Mouse (Mus musculus) CH12.LX (cell line): ENCODE measurements around the gene Ndufa6. TPM values are rescaled to one million over a fixed set of nuclear protein-coding genes. Genes with fewer than 3 reads are reported as not detected.

Experiments
- DNase-seq: peaks from one replicate; pipeline ENCODE4 v3.0.0-alpha.2; 2013; ENCODE audit errors: extremely low read depth
- H3K27ac ChIP-seq: 2 replicates; pipeline ENCODE4 v1.5.1; 2012; ENCODE audit warnings: low read depth, mild to moderate bottlenecking, control low read depth, moderate library complexity; ENCODE audit not compliant: insufficient read depth
- H3K27me3 ChIP-seq: replicated peaks from 2 replicates; pipeline ENCODE3; 2012; ENCODE audit warnings: inconsistent platforms
- H3K36me3 ChIP-seq, 2 experiments: replicated peaks in 1 of 2; 2 replicates each; pipeline versions ENCODE3 to v1.6.1; 2012; ENCODE audit warnings: inconsistent platforms in 1 of 2, low read length in 1 of 2, mild to moderate bottlenecking in 1 of 2, mixed read lengths in 1 of 2, moderate library complexity in 1 of 2; ENCODE audit not compliant: control insufficient read depth in 1 of 2, insufficient read depth in 1 of 2
- H3K4me1 ChIP-seq, 2 experiments: 2 replicates each; pipeline ENCODE4 v1.6.1; 2012; ENCODE audit warnings: inconsistent platforms in 1 of 2, moderate library complexity in 1 of 2; ENCODE audit not compliant: insufficient read depth in 2 of 2, control insufficient read depth in 1 of 2
- H3K4me2 ChIP-seq: 2 replicates; pipeline ENCODE4 v1.6.1; 2012; ENCODE audit warnings: low read depth, mild to moderate bottlenecking, control low read depth; ENCODE audit not compliant: poor library complexity, insufficient read depth, severe bottlenecking
- H3K4me3 ChIP-seq, 3 experiments: fragments of 150-350 bp in 1 of 3; sonication (generic) in 1 of 3; replicated peaks in 1 of 3; 2 replicates each; pipeline versions ENCODE3 to v1.5.1; 2011 to 2012; ENCODE audit warnings: low read depth in 2 of 3, low read length in 2 of 3, mild to moderate bottlenecking in 2 of 3, moderate library complexity in 2 of 3, control low read depth in 1 of 3, improper control_type of control experiment in 1 of 3, inconsistent platforms in 1 of 3, mixed read lengths in 1 of 3; ENCODE audit not compliant: poor library complexity in 1 of 3
- H3K79me2 ChIP-seq: replicated peaks from 2 replicates; pipeline ENCODE4 v1.6.1; 2012; ENCODE audit warnings: mild to moderate bottlenecking, moderate library complexity; ENCODE audit not compliant: control insufficient read depth, poor library complexity, insufficient read depth, severe bottlenecking; ENCODE audit errors: extremely low read depth
- H3K9ac ChIP-seq: 2 replicates; pipeline ENCODE4 v1.6.1; 2012; ENCODE audit warnings: low read depth, mild to moderate bottlenecking, control low read depth, moderate library complexity; ENCODE audit not compliant: insufficient read depth
- H3K9me3 ChIP-seq: replicated peaks from 2 replicates; pipeline ENCODE3; 2012; ENCODE audit warnings: low read length, inconsistent platforms, mixed read lengths
- CHD1 ChIP-seq: IDR thresholded peaks from 2 replicates; pipeline ENCODE4 v1.6.1; 2012; ENCODE audit warnings: low read depth, low read length, improper control_type of control experiment, inconsistent platforms
- CHD2 ChIP-seq: IDR thresholded peaks from 2 replicates; pipeline ENCODE4 v1.6.1; 2011; ENCODE audit warnings: low read length, improper control_type of control experiment
- CTCF ChIP-seq, 2 experiments: IDR thresholded peaks in 1 of 2; conservative IDR thresholded peaks in 1 of 2; 2 replicates each; pipeline ENCODE4 v1.5.1; 2011 to 2012; ENCODE audit warnings: low read depth in 2 of 2, low read length in 2 of 2, improper control_type of control experiment in 1 of 2, inconsistent platforms in 1 of 2, mild to moderate bottlenecking in 1 of 2, moderate library complexity in 1 of 2
- ELF1 ChIP-seq: IDR thresholded peaks from 2 replicates; pipeline ENCODE4 v1.6.1; 2014; ENCODE audit warnings: low read depth, mild to moderate bottlenecking, inconsistent platforms, low read length, improper control_type of control experiment
- EP300 ChIP-seq: IDR thresholded peaks from 2 replicates; pipeline ENCODE4 v1.6.1; 2011; ENCODE audit warnings: low read length, improper control_type of control experiment
- ETS1 ChIP-seq: conservative IDR thresholded peaks from 2 replicates; pipeline ENCODE4 v1.6.1; 2012; ENCODE audit warnings: low read depth, mild to moderate bottlenecking, inconsistent platforms, low read length, improper control_type of control experiment, moderate library complexity
- IRF4 ChIP-seq: IDR thresholded peaks from 2 replicates; pipeline ENCODE4 v1.6.1; 2014; ENCODE audit warnings: low read depth, mild to moderate bottlenecking, inconsistent platforms, low read length, improper control_type of control experiment
- JUN ChIP-seq: IDR thresholded peaks from 2 replicates; pipeline ENCODE4 v1.6.1; 2011; ENCODE audit warnings: low read depth, mild to moderate bottlenecking, low read length, improper control_type of control experiment, moderate library complexity; ENCODE audit not compliant: insufficient read depth
- KAT2A ChIP-seq: IDR thresholded peaks from 2 replicates; pipeline ENCODE4 v1.6.1; 2012; ENCODE audit warnings: low read length, improper control_type of control experiment, inconsistent platforms; ENCODE audit not compliant: insufficient replicate concordance
- MAX ChIP-seq: IDR thresholded peaks from 2 replicates; pipeline ENCODE4 v1.6.1; 2011; ENCODE audit warnings: low read length, improper control_type of control experiment
- MEF2A ChIP-seq: IDR thresholded peaks from 2 replicates; pipeline ENCODE4 v1.6.1; 2014; ENCODE audit warnings: low read depth, mild to moderate bottlenecking, inconsistent platforms, low read length, improper control_type of control experiment, borderline replicate concordance
- MXI1 ChIP-seq: IDR thresholded peaks from 2 replicates; pipeline ENCODE4 v1.6.1; 2011; ENCODE audit warnings: mild to moderate bottlenecking, low read depth, low read length, improper control_type of control experiment
- NELFE ChIP-seq: IDR thresholded peaks from 2 replicates; pipeline ENCODE4 v1.6.1; 2011; ENCODE audit warnings: low read depth, low read length, improper control_type of control experiment
- NRF1 ChIP-seq: IDR thresholded peaks from 2 replicates; pipeline ENCODE4 v1.6.1; 2014; ENCODE audit warnings: low read depth, mild to moderate bottlenecking, inconsistent platforms, low read length, improper control_type of control experiment, moderate library complexity
- PAX5 ChIP-seq: IDR thresholded peaks from 2 replicates; pipeline ENCODE4 v1.6.1; 2012; ENCODE audit warnings: low read length, inconsistent platforms, mixed read lengths
- POLR2AphosphoS2 ChIP-seq: IDR thresholded peaks from 2 replicates; pipeline ENCODE4 v1.6.1; 2011; ENCODE audit warnings: low read depth, low read length, improper control_type of control experiment
- RCOR1 ChIP-seq: conservative IDR thresholded peaks from 2 replicates; pipeline ENCODE4 v1.6.1; 2012; ENCODE audit warnings: low read depth, mild to moderate bottlenecking, inconsistent platforms, low read length, improper control_type of control experiment
- SIN3A ChIP-seq: IDR thresholded peaks from 2 replicates; pipeline ENCODE4 v1.6.1; 2012; ENCODE audit warnings: low read length, improper control_type of control experiment, inconsistent platforms
- SMC3 ChIP-seq: IDR thresholded peaks from 2 replicates; pipeline ENCODE4 v1.6.1; 2011; ENCODE audit warnings: low read depth, low read length, improper control_type of control experiment
- UBTF ChIP-seq: IDR thresholded peaks from 2 replicates; pipeline ENCODE4 v1.6.1; 2012; ENCODE audit warnings: low read depth, mild to moderate bottlenecking, inconsistent platforms, low read length, improper control_type of control experiment, moderate library complexity
- USF2 ChIP-seq: conservative IDR thresholded peaks from 2 replicates; pipeline ENCODE4 v1.6.1; 2011; ENCODE audit warnings: low read depth, low read length, improper control_type of control experiment
- ZMIZ1 ChIP-seq: IDR thresholded peaks from 2 replicates; pipeline ENCODE4 v1.6.1; 2012; ENCODE audit warnings: low read depth, mild to moderate bottlenecking, inconsistent platforms, low read length, improper control_type of control experiment
- dilution Hi-C: fragments of 300-500 bp; cut with MboI; formaldehyde crosslinking; loops from 2 replicates; pipeline ENCODE4 v1.14.3; 2020; ENCODE audit warnings: low sequenced_read_pairs; ENCODE audit not compliant: extremely low pct_unique_long_range_greater_than_20kb, extremely low pct_ligation_motif_present
- in situ Hi-C: fragments of 300-500 bp; cut with MboI; formaldehyde crosslinking; loops from 3 replicates; pipeline ENCODE4 v1.14.3; 2019; ENCODE audit warnings: low sequenced_read_pairs, low pct_ligation_motif_present, low pct_unique_long_range_greater_than_20kb, mixed read lengths
- polyA plus RNA-seq: library from polyadenylated mRNA; unstranded; fragments of >175 nt; gene quantifications from 2 replicates; pipeline ENCODE4 v1.2.1, GENCODE M21; 2012; ENCODE audit warnings: low read depth; ENCODE audit not compliant: insufficient read length
- total RNA-seq, 2 experiments: library from RNA; depleted of rRNA; stranded (reverse); fragments of 300-350 nt in 1 of 2; fragments of >200 nt in 1 of 2; gene quantifications; 2 replicates each; pipeline ENCODE4 v1.2.3; 2012 to 2014

Gene Ndufa6
- total and polyA plus RNA-seq, 3 experiments: 87.3 to 279 (median 222) TPM

DNA sequence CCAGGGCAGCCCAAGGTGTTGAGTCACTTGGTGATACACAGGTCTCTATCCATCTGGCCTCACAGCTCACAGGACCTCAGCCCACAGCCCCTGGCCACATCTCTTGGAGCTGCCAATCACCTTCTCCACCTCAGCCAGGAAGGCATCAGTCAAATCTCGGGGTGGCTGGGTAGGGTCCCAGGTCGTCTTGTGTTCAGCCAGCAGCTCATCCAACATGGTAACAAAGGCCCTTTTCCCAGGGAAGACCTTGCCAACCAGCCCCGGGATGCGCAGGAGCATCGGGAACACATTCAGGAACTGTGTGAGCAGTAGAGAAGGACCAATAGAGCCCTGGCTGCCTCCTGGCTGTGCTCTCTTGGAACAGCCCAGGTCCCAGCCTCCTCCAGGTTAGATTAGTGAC lies 18.9 kb upstream of the Ndufa6 start:
- peaks cover 69% of the 10 kb centered on the region for H3K27me3 ChIP-seq
- H3K36me3 ChIP-seq: no peaks in the 10 kb centered on the region
- peaks cover 0 to 8% of the 10 kb centered on the region in 2 experiments; a peak in 2 of 4 replicates for H3K4me1 ChIP-seq
- no peak overlapping the region for H3K9ac ChIP-seq
- TF ChIP-seq NELFE (no peak), SIN3A (no peak), ZMIZ1 (no peak), POLR2AphosphoS2 (no peak), MAX (no peak), SMC3 (no peak), JUN (no peak), PAX5 (no peak), EP300 (no peak), USF2 (no peak), RCOR1 (no peak), KAT2A (no peak), MEF2A (no peak)
- H3K4me3 ChIP-seq: no peak overlapping the region
- no peaks in the 10 kb centered on the region for H3K9me3 ChIP-seq
- dilution Hi-C loops: no loop called here
- H3K27ac ChIP-seq: no peak overlapping the region
- H3K79me2 ChIP-seq: no peaks in the 10 kb centered on the region
- DNase-seq: no peak
- H3K4me2 ChIP-seq: no peak overlapping the region
- in situ Hi-C loops: no loop called here

GRCm38 (mm10) chr15:82372446-82372845 lies 18.3 kb upstream of the Ndufa6 start:
- DNase-seq: no peak
- no peak overlapping the region for H3K9ac ChIP-seq
- H3K27me3 ChIP-seq: peaks cover 64% of the 10 kb centered on the region
- in situ Hi-C loops: no loop called here
- no peaks in the 10 kb centered on the region for H3K9me3 ChIP-seq
- peaks cover 0 to 8% of the 10 kb centered on the region in 2 experiments; a peak in 2 of 4 replicates for H3K4me1 ChIP-seq
- no peak overlapping the region for H3K4me3 ChIP-seq
- no peaks in the 10 kb centered on the region for H3K79me2 ChIP-seq
- H3K4me2 ChIP-seq: no peak overlapping the region
- H3K27ac ChIP-seq: no peak overlapping the region
- dilution Hi-C loops: no loop called here
- no peaks in the 10 kb centered on the region for H3K36me3 ChIP-seq
- TF ChIP-seq NRF1: no peak
- no peak for TF ChIP-seq ETS1
- TF ChIP-seq RCOR1: no peak
- TF ChIP-seq IRF4: no peak
- no peak for TF ChIP-seq MXI1
- TF ChIP-seq ZMIZ1: no peak
- no peak for TF ChIP-seq CHD2
- no peak for TF ChIP-seq ELF1
- no peak for TF ChIP-seq CHD1
- no peak for TF ChIP-seq MAX
- no peak for TF ChIP-seq UBTF
- no peak for TF ChIP-seq CTCF (conservative IDR thresholded peaks at IDR 0.05 in 1 of 2, IDR thresholded peaks at IDR 0.05 in 1 of 2; ENCODE audit: low read depth in 2 of 2, low read length in 2 of 2)
- TF ChIP-seq SIN3A: no peak
- no peak for TF ChIP-seq NELFE
